Mouse (Mus musculus): ENCODE data around the gene Cpt1a. TPM values are rescaled to one million over a fixed set of nuclear protein-coding genes. Genes with fewer than 3 reads are reported as not detected.

Gene Cpt1a
- polyA plus RNA-seq, 1 experiment: 75.7 TPM

GRCm38 (mm10) chr19:3357620-3358019 is 35.5 kb downstream of the Cpt1a start:
- WGBS: 94% methylated on average over 4 of the region's 4 CpGs
- TF ChIP-seq CTCF (IDR thresholded peaks at IDR 0.05; ENCODE audit: borderline replicate concordance, control insufficient read depth, extremely low read depth, insufficient read depth, low read length, poor library complexity) (no peak), POLR2A (IDR thresholded peaks at IDR 0.05; ENCODE audit: control insufficient read depth, extremely low read depth, insufficient read depth, low read length, poor library complexity) (no peak)
- no peaks in the 10 kb centered on the region for H3K27me3 ChIP-seq (ENCODE audit: control insufficient read depth, insufficient read depth, low read length)
- H3K4me3 ChIP-seq (ENCODE audit: control insufficient read depth, insufficient read depth, low read length): no peak overlapping the region
- H3K36me3 ChIP-seq (ENCODE audit: control insufficient read depth, insufficient read depth, low read length): no peaks in the 10 kb centered on the region
- DNase-seq: no peak
- no peaks in the 10 kb centered on the region for H3K4me1 ChIP-seq (replicated peaks; ENCODE audit: control insufficient read depth, insufficient read depth, low read length)
- H3K27ac ChIP-seq (ENCODE audit: control insufficient read depth, insufficient read depth, low read length): no peak overlapping the region

GRCm38 (mm10) chr19:3359841-3360588 is 37.9 kb downstream of the Cpt1a start:
- TF ChIP-seq CTCF (IDR thresholded peaks at IDR 0.05; ENCODE audit: borderline replicate concordance, control insufficient read depth, extremely low read depth, insufficient read depth, low read length, poor library complexity) (no peak), POLR2A (IDR thresholded peaks at IDR 0.05; ENCODE audit: control insufficient read depth, extremely low read depth, insufficient read depth, low read length, poor library complexity) (no peak)
- no peaks in the 10 kb centered on the region; the same call in 1 of the 2 replicates for H3K36me3 ChIP-seq (ENCODE audit: control insufficient read depth, insufficient read depth, low read length)
- H3K27me3 ChIP-seq (ENCODE audit: control insufficient read depth, insufficient read depth, low read length): no peaks in the 10 kb centered on the region
- WGBS: 47% methylated on average over 13 of the region's 13 CpGs
- no peak overlapping the region for H3K27ac ChIP-seq (ENCODE audit: control insufficient read depth, insufficient read depth, low read length)
- no peak overlapping the region for H3K4me3 ChIP-seq (ENCODE audit: control insufficient read depth, insufficient read depth, low read length)
- no peak for DNase-seq
- H3K4me1 ChIP-seq (replicated peaks; ENCODE audit: control insufficient read depth, insufficient read depth, low read length): no peaks in the 10 kb centered on the region

- Histone ChIP-seq H3K36me3 (ENCODE audit: control insufficient read depth, insufficient read depth, low read length) (no peaks in the 10 kb centered on the region; the same call in 1 of the 2 replicates), H3K4me3 (ENCODE audit: control insufficient read depth, insufficient read depth, low read length) (no peak overlapping the region), H3K27ac (ENCODE audit: control insufficient read depth, insufficient read depth, low read length) (no peak overlapping the region), H3K27me3 (ENCODE audit: control insufficient read depth, insufficient read depth, low read length) (no peaks in the 10 kb centered on the region), H3K4me1 (replicated peaks; ENCODE audit: control insufficient read depth, insufficient read depth, low read length) (no peaks in the 10 kb centered on the region)
- DNase-seq: no peak
- WGBS: 97% methylated on average over 4 of the region's 4 CpGs
- TF ChIP-seq POLR2A (IDR thresholded peaks at IDR 0.05; ENCODE audit: control insufficient read depth, extremely low read depth, insufficient read depth, low read length, poor library complexity) (no peak), CTCF (IDR thresholded peaks at IDR 0.05; ENCODE audit: borderline replicate concordance, control insufficient read depth, extremely low read depth, insufficient read depth, low read length, poor library complexity) (no peak)
These were observed 41.4 kb downstream of the Cpt1a start for GRCm38 (mm10) chr19:3363510-3363909.

- Histone ChIP-seq H3K36me3 (ENCODE audit: control insufficient read depth, insufficient read depth, low read length) (no peaks in the 10 kb centered on the region; the same call in 1 of the 2 replicates), H3K4me1 (replicated peaks; ENCODE audit: control insufficient read depth, insufficient read depth, low read length) (no peaks in the 10 kb centered on the region), H3K4me3 (ENCODE audit: control insufficient read depth, insufficient read depth, low read length) (no peak overlapping the region), H3K27me3 (ENCODE audit: control insufficient read depth, insufficient read depth, low read length) (no peaks in the 10 kb centered on the region), H3K27ac (ENCODE audit: control insufficient read depth, insufficient read depth, low read length) (no peak overlapping the region)
- WGBS: 97% methylated on average over 3 of the region's 3 CpGs
- TF ChIP-seq CTCF (IDR thresholded peaks at IDR 0.05; ENCODE audit: borderline replicate concordance, control insufficient read depth, extremely low read depth, insufficient read depth, low read length, poor library complexity) (no peak), POLR2A (IDR thresholded peaks at IDR 0.05; ENCODE audit: control insufficient read depth, extremely low read depth, insufficient read depth, low read length, poor library complexity) (no peak)
- DNase-seq: no peak
These were observed 43.0 kb downstream of the Cpt1a start for GRCm38 (mm10) chr19:3365089-3365488.

- Histone ChIP-seq H3K27ac (ENCODE audit: control insufficient read depth, insufficient read depth, low read length) (no peak overlapping the region), H3K36me3 (ENCODE audit: control insufficient read depth, insufficient read depth, low read length) (peaks cover 4% of the 10 kb centered on the region; the same call in 1 of the 2 replicates), H3K27me3 (ENCODE audit: control insufficient read depth, insufficient read depth, low read length) (no peaks in the 10 kb centered on the region), H3K4me1 (replicated peaks; ENCODE audit: control insufficient read depth, insufficient read depth, low read length) (no peaks in the 10 kb centered on the region), H3K4me3 (ENCODE audit: control insufficient read depth, insufficient read depth, low read length) (no peak overlapping the region)
- no peak for TF ChIP-seq POLR2A (IDR thresholded peaks at IDR 0.05; ENCODE audit: control insufficient read depth, extremely low read depth, insufficient read depth, low read length, poor library complexity)
- TF ChIP-seq CTCF (IDR thresholded peaks at IDR 0.05; ENCODE audit: borderline replicate concordance, control insufficient read depth, extremely low read depth, insufficient read depth, low read length, poor library complexity): no peak
- no peak for DNase-seq
- 96% methylated on average over 3 of the region's 3 CpGs for WGBS
These were observed 46.1 kb downstream of the Cpt1a start for GRCm38 (mm10) chr19:3368276-3368675.

GRCm38 (mm10) chr19:3373380-3373779 is 51.2 kb downstream of the Cpt1a start:
- Histone ChIP-seq H3K4me1 (replicated peaks; ENCODE audit: control insufficient read depth, insufficient read depth, low read length) (no peaks in the 10 kb centered on the region), H3K4me3 (ENCODE audit: control insufficient read depth, insufficient read depth, low read length) (no peak overlapping the region), H3K27ac (ENCODE audit: control insufficient read depth, insufficient read depth, low read length) (no peak overlapping the region), H3K36me3 (ENCODE audit: control insufficient read depth, insufficient read depth, low read length) (peaks cover 4% of the 10 kb centered on the region; the same call in 1 of the 2 replicates), H3K27me3 (ENCODE audit: control insufficient read depth, insufficient read depth, low read length) (no peaks in the 10 kb centered on the region)
- WGBS: 95% methylated on average over 12 of the region's 12 CpGs
- TF ChIP-seq CTCF (IDR thresholded peaks at IDR 0.05; ENCODE audit: borderline replicate concordance, control insufficient read depth, extremely low read depth, insufficient read depth, low read length, poor library complexity): no peak
- no peak for TF ChIP-seq POLR2A (IDR thresholded peaks at IDR 0.05; ENCODE audit: control insufficient read depth, extremely low read depth, insufficient read depth, low read length, poor library complexity)
- DNase-seq: no peak
